Mouse (Mus musculus): ENCODE measurements around the gene Mkrn2. TPM values are rescaled to one million over a fixed set of nuclear protein-coding genes. Genes with fewer than 3 reads are reported as not detected.
A peak's percentile ranks its signal among the peaks of the same experiment; 100 is the strongest.

Mkrn2 gene
- polyA plus RNA-seq, 1 experiment: 27.1 TPM

DNA sequence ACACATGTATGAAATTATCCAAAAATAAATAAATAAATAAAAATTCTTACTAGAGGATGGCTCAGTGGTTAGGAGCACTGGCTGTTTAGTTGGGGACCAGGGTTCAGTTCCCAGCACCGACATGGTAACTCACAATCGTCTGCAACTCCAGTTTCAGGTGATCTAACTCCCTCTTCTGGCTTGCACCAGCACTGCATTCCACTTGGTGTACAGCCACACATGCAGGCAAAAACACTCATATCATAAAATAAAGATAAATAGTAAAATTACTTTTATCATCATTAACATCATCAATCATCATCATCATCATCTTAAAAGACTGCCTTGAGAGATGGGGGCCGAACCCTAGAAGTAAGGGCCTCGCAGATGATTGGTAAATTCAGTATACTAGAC lies 384 bp upstream of the Mkrn2 start:
- TF ChIP-seq POLR2A (IDR thresholded peaks at IDR 0.05; ENCODE audit: extremely low read depth, insufficient read depth, low read length) (no peak), CTCF (IDR thresholded peaks at IDR 0.05; ENCODE audit: extremely low read depth, insufficient read depth, low read length) (no peak)
- peaks cover 1% of the 10 kb centered on the region; the same call in 1 of the 2 replicates for H3K4me1 ChIP-seq (ENCODE audit: control insufficient read depth, insufficient read depth, low read length)
- peak overlapping the region; percentile 78; the same call in 1 of the 2 replicates for H3K4me3 ChIP-seq (ENCODE audit: insufficient read depth, low read length)
- H3K27ac ChIP-seq (ENCODE audit: insufficient read depth, low read length): no peak overlapping the region

DNA sequence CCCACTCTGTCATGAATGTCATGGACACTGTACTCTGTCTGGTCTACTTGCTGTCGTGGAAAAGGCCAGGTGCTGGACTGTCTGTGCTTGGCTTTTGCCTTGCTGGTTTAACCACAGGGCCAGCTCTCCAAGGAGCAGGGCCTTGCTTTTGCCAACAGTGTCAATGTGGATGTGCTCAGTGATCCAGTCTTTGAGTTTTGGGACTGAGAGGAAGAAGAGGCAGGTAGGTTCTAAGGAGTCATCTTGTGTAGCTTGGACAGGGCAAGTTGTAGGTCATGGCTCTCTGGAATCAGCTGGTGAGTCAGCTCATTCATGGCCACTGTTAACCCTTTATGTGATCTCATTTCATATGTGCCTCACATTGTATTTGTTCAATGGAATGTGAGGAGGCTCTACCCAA lies 4.8 kb downstream of the Mkrn2 start:
- Histone ChIP-seq H3K27ac (ENCODE audit: insufficient read depth, low read length) (no peak overlapping the region), H3K4me3 (ENCODE audit: insufficient read depth, low read length) (no peak overlapping the region), H3K4me1 (ENCODE audit: control insufficient read depth, insufficient read depth, low read length) (peaks cover 13% of the 10 kb centered on the region)
- TF ChIP-seq POLR2A (IDR thresholded peaks at IDR 0.05; ENCODE audit: extremely low read depth, insufficient read depth, low read length) (no peak), CTCF (IDR thresholded peaks at IDR 0.05; ENCODE audit: extremely low read depth, insufficient read depth, low read length) (no peak)

DNA sequence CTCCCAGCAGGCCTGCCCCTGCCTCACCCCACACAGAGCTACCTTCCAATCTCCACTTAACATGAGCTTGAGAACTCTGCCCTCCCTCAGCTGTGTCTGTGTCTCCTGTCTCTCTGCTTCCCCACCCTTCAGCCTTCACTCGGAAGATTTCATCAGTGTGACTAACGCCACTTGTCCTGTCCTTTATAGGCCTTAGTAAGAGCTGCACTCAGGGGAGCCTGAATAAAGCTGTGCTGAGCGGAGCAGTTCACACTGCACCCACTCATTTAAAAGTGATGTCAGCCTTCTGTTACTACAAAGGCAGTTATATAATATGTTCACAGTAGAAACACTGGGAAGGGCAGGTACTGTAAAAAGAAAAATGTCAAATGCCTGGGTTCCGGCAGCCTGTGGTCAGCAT lies 5.7 kb downstream of the Mkrn2 start:
- TF ChIP-seq POLR2A (IDR thresholded peaks at IDR 0.05; ENCODE audit: extremely low read depth, insufficient read depth, low read length): no peak
- no peak for TF ChIP-seq CTCF (IDR thresholded peaks at IDR 0.05; ENCODE audit: extremely low read depth, insufficient read depth, low read length)
- peak overlapping the region; percentile 67; the same call in 1 of the 2 replicates for H3K27ac ChIP-seq (ENCODE audit: insufficient read depth, low read length)
- H3K4me3 ChIP-seq (ENCODE audit: insufficient read depth, low read length): no peak overlapping the region
- H3K4me1 ChIP-seq (ENCODE audit: control insufficient read depth, insufficient read depth, low read length): peaks cover 13% of the 10 kb centered on the region

DNA sequence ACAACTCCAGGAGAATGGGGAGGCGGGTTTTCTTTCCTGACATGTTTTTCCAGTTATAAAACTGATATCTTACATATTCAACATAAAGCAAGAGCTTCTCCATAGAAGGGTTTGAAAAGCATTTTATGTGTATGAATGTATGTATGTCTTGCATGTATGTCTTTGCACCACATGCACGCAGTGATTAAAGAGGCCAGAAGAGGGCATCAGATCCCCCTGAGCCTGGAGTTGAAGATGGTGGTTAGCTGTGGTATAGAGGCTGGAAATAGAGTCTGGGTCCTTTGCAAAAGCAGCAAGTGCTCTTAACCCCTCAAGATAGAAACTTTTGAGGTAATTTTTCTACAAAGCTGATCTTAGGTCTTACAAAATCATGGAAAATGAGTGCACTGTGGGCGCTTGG lies 7.4 kb downstream of the Mkrn2 start:
- Histone ChIP-seq H3K4me1 (ENCODE audit: control insufficient read depth, insufficient read depth, low read length) (peaks cover 16% of the 10 kb centered on the region), H3K4me3 (ENCODE audit: insufficient read depth, low read length) (no peak overlapping the region), H3K27ac (ENCODE audit: insufficient read depth, low read length) (no peak overlapping the region)
- TF ChIP-seq POLR2A (IDR thresholded peaks at IDR 0.05; ENCODE audit: extremely low read depth, insufficient read depth, low read length) (no peak), CTCF (IDR thresholded peaks at IDR 0.05; ENCODE audit: extremely low read depth, insufficient read depth, low read length) (no peak; the same call in 1 of the 2 replicates)

DNA sequence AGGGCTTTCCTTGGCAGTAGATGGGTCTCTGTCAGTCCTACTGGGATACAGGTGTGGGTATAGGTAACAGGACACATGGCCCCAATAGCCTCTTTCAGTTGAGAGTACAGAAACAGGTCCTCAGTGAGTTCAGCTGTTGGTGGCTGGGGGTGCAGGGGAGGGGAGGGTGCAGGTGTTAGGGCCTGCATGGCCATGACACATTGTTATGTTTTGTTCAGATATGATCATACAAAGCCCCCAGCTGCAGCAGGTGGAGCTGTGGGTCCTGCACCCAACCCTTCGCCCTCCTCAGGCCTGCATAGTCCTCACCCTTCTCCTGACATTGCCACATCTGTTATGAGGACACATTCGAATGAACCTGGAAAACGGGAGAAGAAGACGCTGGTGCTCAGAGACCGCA lies 8.6 kb downstream of the Mkrn2 start:
- H3K4me3 ChIP-seq (ENCODE audit: insufficient read depth, low read length): no peak overlapping the region
- no peak overlapping the region for H3K27ac ChIP-seq (ENCODE audit: insufficient read depth, low read length)
- TF ChIP-seq CTCF (IDR thresholded peaks at IDR 0.05; ENCODE audit: extremely low read depth, insufficient read depth, low read length) (no peak), POLR2A (IDR thresholded peaks at IDR 0.05; ENCODE audit: extremely low read depth, insufficient read depth, low read length) (no peak)
- H3K4me1 ChIP-seq (ENCODE audit: control insufficient read depth, insufficient read depth, low read length): peaks cover 16% of the 10 kb centered on the region

DNA sequence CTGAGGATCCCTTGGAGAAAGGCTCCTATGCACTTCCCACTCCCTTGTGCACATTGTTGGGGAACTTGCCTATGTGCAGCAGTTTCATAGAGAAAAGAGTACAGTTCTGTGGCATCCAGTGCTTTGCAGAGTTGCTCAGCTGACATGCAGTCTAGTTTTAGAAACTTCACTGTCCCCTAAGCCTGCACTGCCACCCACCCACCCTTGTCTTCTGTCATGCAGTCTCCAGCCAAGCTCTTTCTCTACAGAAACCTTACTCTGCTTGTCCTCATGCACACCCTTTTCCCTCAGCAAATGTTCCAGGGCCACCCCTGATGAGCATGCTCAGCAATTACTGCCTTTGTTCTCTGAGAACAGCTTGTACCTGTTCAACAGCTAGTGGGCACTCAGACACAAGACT lies 12.1 kb downstream of the Mkrn2 start:
- Histone ChIP-seq H3K4me3 (ENCODE audit: insufficient read depth, low read length) (no peak overlapping the region), H3K4me1 (ENCODE audit: control insufficient read depth, insufficient read depth, low read length) (peaks cover 6% of the 10 kb centered on the region), H3K27ac (ENCODE audit: insufficient read depth, low read length) (no peak overlapping the region)
- TF ChIP-seq POLR2A (IDR thresholded peaks at IDR 0.05; ENCODE audit: extremely low read depth, insufficient read depth, low read length) (no peak), CTCF (IDR thresholded peaks at IDR 0.05; ENCODE audit: extremely low read depth, insufficient read depth, low read length) (no peak)

DNA sequence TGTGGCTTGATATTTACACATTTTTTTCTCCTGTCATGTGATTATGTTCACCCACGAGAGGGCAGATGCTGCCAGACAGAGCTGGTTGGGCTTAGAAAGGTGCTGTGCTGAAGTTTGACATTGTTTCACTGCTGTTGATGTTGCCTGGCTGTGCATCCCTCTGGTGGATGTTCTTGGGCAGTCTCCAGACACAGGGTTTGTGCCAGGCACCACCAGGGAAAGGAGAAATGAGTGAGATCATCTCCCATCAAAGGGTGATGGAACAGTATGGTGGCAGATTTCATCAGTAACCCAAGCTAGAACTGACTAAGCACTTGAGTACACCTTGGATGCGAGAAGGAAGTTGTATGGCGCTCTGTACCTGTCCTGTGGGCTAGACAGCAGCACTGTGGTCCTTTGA lies 14.3 kb downstream of the Mkrn2 start:
- Histone ChIP-seq H3K4me1 (ENCODE audit: control insufficient read depth, insufficient read depth, low read length) (peaks cover 6% of the 10 kb centered on the region), H3K4me3 (ENCODE audit: insufficient read depth, low read length) (no peak overlapping the region), H3K27ac (ENCODE audit: insufficient read depth, low read length) (peak overlapping the region; percentile 34; the same call in 1 of the 2 replicates)
- no peak for TF ChIP-seq POLR2A (IDR thresholded peaks at IDR 0.05; ENCODE audit: extremely low read depth, insufficient read depth, low read length)
- TF ChIP-seq CTCF (IDR thresholded peaks at IDR 0.05; ENCODE audit: extremely low read depth, insufficient read depth, low read length): no peak

DNA sequence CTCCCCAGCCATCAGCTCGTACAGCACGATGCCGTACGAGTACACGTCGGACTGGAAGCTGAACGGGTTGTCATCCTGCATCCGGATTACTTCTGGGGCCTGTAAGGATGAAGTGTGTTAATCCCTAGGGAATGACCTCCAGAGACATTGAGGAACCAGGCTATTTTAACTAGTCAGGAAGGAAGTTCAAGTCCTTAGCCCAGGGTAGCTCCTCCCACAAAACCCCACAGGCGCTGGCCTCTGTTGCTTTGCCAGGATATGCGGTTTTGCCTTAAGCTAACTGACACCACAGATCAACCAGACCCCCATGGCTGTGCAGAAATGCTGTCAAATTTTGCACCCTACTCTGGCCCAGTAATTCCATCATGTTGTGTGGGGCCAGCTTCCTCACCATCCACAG lies 18.1 kb downstream of the Mkrn2 start:
- TF ChIP-seq CTCF (IDR thresholded peaks at IDR 0.05; ENCODE audit: extremely low read depth, insufficient read depth, low read length) (no peak), POLR2A (IDR thresholded peaks at IDR 0.05; ENCODE audit: extremely low read depth, insufficient read depth, low read length) (no peak)
- Histone ChIP-seq H3K4me1 (ENCODE audit: control insufficient read depth, insufficient read depth, low read length) (peaks cover 3% of the 10 kb centered on the region; the same call in 1 of the 2 replicates), H3K4me3 (ENCODE audit: insufficient read depth, low read length) (no peak overlapping the region), H3K27ac (ENCODE audit: insufficient read depth, low read length) (no peak overlapping the region)

DNA sequence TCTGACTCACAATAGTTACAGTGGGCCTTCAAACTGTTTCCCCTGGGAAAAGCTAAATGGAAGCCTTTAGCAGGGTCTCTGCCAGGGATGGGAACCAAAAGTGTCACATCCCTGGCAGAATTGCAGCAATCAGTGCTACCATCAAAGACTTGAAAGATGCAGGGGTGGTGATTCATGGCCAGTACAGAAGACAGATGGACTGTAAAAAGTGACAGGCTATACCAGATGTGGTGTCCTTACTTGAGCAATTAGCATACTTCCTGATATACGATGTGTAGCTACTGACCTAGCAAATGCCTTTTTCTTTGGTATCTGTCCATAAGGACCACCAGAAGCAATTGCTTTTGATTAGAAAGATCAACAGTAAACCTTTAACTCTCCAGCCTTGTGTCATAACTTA lies 19.2 kb downstream of the Mkrn2 start:
- no peak overlapping the region for H3K4me3 ChIP-seq (ENCODE audit: insufficient read depth, low read length)
- peaks cover 3% of the 10 kb centered on the region; the same call in 1 of the 2 replicates for H3K4me1 ChIP-seq (ENCODE audit: control insufficient read depth, insufficient read depth, low read length)
- no peak for TF ChIP-seq POLR2A (IDR thresholded peaks at IDR 0.05; ENCODE audit: extremely low read depth, insufficient read depth, low read length)
- no peak for TF ChIP-seq CTCF (IDR thresholded peaks at IDR 0.05; ENCODE audit: extremely low read depth, insufficient read depth, low read length)
- no peak overlapping the region for H3K27ac ChIP-seq (ENCODE audit: insufficient read depth, low read length)

DNA sequence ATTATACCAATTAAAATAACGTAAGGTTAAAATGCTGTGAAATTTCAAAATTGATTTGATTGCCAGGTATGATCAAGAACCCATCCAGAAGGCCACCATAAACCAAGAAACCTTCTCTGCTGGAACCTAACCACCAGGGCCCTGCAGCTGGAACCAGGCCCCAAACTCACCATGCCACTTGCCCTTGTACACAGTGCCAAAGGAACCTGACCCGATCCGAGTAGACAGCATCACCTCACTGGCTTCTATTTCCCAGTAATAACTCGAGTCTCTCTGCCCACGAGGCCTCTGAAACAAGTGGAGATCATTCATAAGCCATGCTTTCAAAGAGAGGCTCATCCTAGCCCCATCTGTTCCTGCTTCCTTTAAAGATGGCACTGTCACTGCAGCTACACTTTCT lies 24.4 kb downstream of the Mkrn2 start:
- Histone ChIP-seq H3K4me3 (ENCODE audit: insufficient read depth, low read length) (no peak overlapping the region), H3K27ac (ENCODE audit: insufficient read depth, low read length) (no peak overlapping the region), H3K4me1 (ENCODE audit: control insufficient read depth, insufficient read depth, low read length) (no peaks in the 10 kb centered on the region)
- TF ChIP-seq POLR2A (IDR thresholded peaks at IDR 0.05; ENCODE audit: extremely low read depth, insufficient read depth, low read length): no peak
- no peak for TF ChIP-seq CTCF (IDR thresholded peaks at IDR 0.05; ENCODE audit: extremely low read depth, insufficient read depth, low read length)

Measured in cortical plate, adult 2 months (tissue).